Mouse (Mus musculus) urinary bladder, postnatal 36 days (tissue): ENCODE measurements around the gene Ak5.
"Not testable (repeated sequence)": the region's sequence is repeated elsewhere in the genome, so short reads cannot be mapped to it uniquely, and the experiment has no call there.

Experiments used
- DNase-seq, 2 experiments: peaks; one replicate each; pipeline ENCODE4 v3.0.0; 2022; ENCODE audit warnings: low spot score in 2 of 2, mixed read lengths in 1 of 2

Ak5 gene

GRCm38 (mm10) chr3:152625061-152625820, 42.9 kb downstream of the Ak5 start:
- DNase-seq = no peak

GRCm38 (mm10) chr3:152620534-152620933, 47.6 kb downstream of the Ak5 start:
- no peak for DNase-seq

- no peak for DNase-seq
Measured at GRCm38 (mm10) chr3:152620058-152620457, 48.1 kb downstream of the Ak5 start.

GRCm38 (mm10) chr3:152609076-152609475, 59.1 kb downstream of the Ak5 start:
- no peak for DNase-seq

- DNase-seq = no peak
Measured at GRCm38 (mm10) chr3:152605849-152606248, 62.3 kb downstream of the Ak5 start.

GRCm38 (mm10) chr3:152599679-152600078, 68.5 kb downstream of the Ak5 start:
- DNase-seq = no peak

GRCm38 (mm10) chr3:152596406-152597050, 71.6 kb downstream of the Ak5 start:
- DNase-seq = no peak

GRCm38 (mm10) chr3:152592767-152593425, 75.3 kb downstream of the Ak5 start:
- no peak for DNase-seq

- DNase-seq = no peak
Measured at GRCm38 (mm10) chr3:152590491-152590890, 77.7 kb downstream of the Ak5 start.

- DNase-seq = not testable (repeated sequence)
Measured at GRCm38 (mm10) chr3:152589101-152589500, 79.1 kb downstream of the Ak5 start.

- DNase-seq = no peak
Measured at GRCm38 (mm10) chr3:152587007-152587406, 81.2 kb downstream of the Ak5 start.

GRCm38 (mm10) chr3:152586191-152586590, 82.0 kb downstream of the Ak5 start:
- no peak for DNase-seq

- DNase-seq = no peak
Measured at GRCm38 (mm10) chr3:152585581-152585980, 82.6 kb downstream of the Ak5 start.

- no peak for DNase-seq
Measured at GRCm38 (mm10) chr3:152583033-152583432, 85.1 kb downstream of the Ak5 start.

GRCm38 (mm10) chr3:152581853-152582252, 86.3 kb downstream of the Ak5 start:
- DNase-seq = peak in 1 of 2 experiments; percentile 59

- no peak for DNase-seq
Measured at GRCm38 (mm10) chr3:152579984-152580591, 88.1 kb downstream of the Ak5 start.

GRCm38 (mm10) chr3:152578282-152579228, 89.6 kb downstream of the Ak5 start:
- DNase-seq = no peak

GRCm38 (mm10) chr3:152577763-152578162, 90.4 kb downstream of the Ak5 start:
- DNase-seq = no peak

GRCm38 (mm10) chr3:152577273-152577672, 90.9 kb downstream of the Ak5 start:
- no peak for DNase-seq

GRCm38 (mm10) chr3:152569242-152569605, 98.9 kb downstream of the Ak5 start:
- DNase-seq = no peak
